Mouse (Mus musculus) CH12.LX (cell line): ENCODE measurements around the gene Lsm3. TPM values are rescaled to one million over a fixed set of nuclear protein-coding genes. Genes with fewer than 3 reads are reported as not detected.

Experiments
- DNase-seq: peaks from one replicate; pipeline ENCODE4 v3.0.0-alpha.2; 2013; ENCODE audit errors: extremely low read depth
- H3K27ac ChIP-seq: 2 replicates; pipeline ENCODE4 v1.5.1; 2012; ENCODE audit warnings: low read depth, mild to moderate bottlenecking, control low read depth, moderate library complexity; ENCODE audit not compliant: insufficient read depth
- H3K27me3 ChIP-seq: replicated peaks from 2 replicates; pipeline ENCODE3; 2012; ENCODE audit warnings: inconsistent platforms
- H3K36me3 ChIP-seq, 2 experiments: replicated peaks in 1 of 2; 2 replicates each; pipeline versions ENCODE3 to v1.6.1; 2012; ENCODE audit warnings: inconsistent platforms in 1 of 2, low read length in 1 of 2, mild to moderate bottlenecking in 1 of 2, mixed read lengths in 1 of 2, moderate library complexity in 1 of 2; ENCODE audit not compliant: control insufficient read depth in 1 of 2, insufficient read depth in 1 of 2
- H3K4me1 ChIP-seq, 2 experiments: 2 replicates each; pipeline ENCODE4 v1.6.1; 2012; ENCODE audit warnings: inconsistent platforms in 1 of 2, moderate library complexity in 1 of 2; ENCODE audit not compliant: insufficient read depth in 2 of 2, control insufficient read depth in 1 of 2
- H3K4me2 ChIP-seq: 2 replicates; pipeline ENCODE4 v1.6.1; 2012; ENCODE audit warnings: low read depth, mild to moderate bottlenecking, control low read depth; ENCODE audit not compliant: poor library complexity, insufficient read depth, severe bottlenecking
- H3K4me3 ChIP-seq, 3 experiments: fragments of 150-350 bp in 1 of 3; sonication (generic) in 1 of 3; replicated peaks in 1 of 3; 2 replicates each; pipeline versions ENCODE3 to v1.5.1; 2011 to 2012; ENCODE audit warnings: low read depth in 2 of 3, low read length in 2 of 3, mild to moderate bottlenecking in 2 of 3, moderate library complexity in 2 of 3, control low read depth in 1 of 3, improper control_type of control experiment in 1 of 3, inconsistent platforms in 1 of 3, mixed read lengths in 1 of 3; ENCODE audit not compliant: poor library complexity in 1 of 3
- H3K79me2 ChIP-seq: replicated peaks from 2 replicates; pipeline ENCODE4 v1.6.1; 2012; ENCODE audit warnings: mild to moderate bottlenecking, moderate library complexity; ENCODE audit not compliant: control insufficient read depth, poor library complexity, insufficient read depth, severe bottlenecking; ENCODE audit errors: extremely low read depth
- H3K9ac ChIP-seq: 2 replicates; pipeline ENCODE4 v1.6.1; 2012; ENCODE audit warnings: low read depth, mild to moderate bottlenecking, control low read depth, moderate library complexity; ENCODE audit not compliant: insufficient read depth
- H3K9me3 ChIP-seq: replicated peaks from 2 replicates; pipeline ENCODE3; 2012; ENCODE audit warnings: low read length, inconsistent platforms, mixed read lengths
- BHLHE40 ChIP-seq: IDR thresholded peaks from 2 replicates; pipeline ENCODE4 v1.6.1; 2011; ENCODE audit warnings: mild to moderate bottlenecking, low read depth, low read length, improper control_type of control experiment
- CHD2 ChIP-seq: IDR thresholded peaks from 2 replicates; pipeline ENCODE4 v1.6.1; 2011; ENCODE audit warnings: low read length, improper control_type of control experiment
- CTCF ChIP-seq, 2 experiments: IDR thresholded peaks in 1 of 2; conservative IDR thresholded peaks in 1 of 2; 2 replicates each; pipeline ENCODE4 v1.5.1; 2011 to 2012; ENCODE audit warnings: low read depth in 2 of 2, low read length in 2 of 2, improper control_type of control experiment in 1 of 2, inconsistent platforms in 1 of 2, mild to moderate bottlenecking in 1 of 2, moderate library complexity in 1 of 2
- E2F4 ChIP-seq: IDR thresholded peaks from 2 replicates; pipeline ENCODE4 v1.6.1; 2011; ENCODE audit warnings: low read depth, low read length, improper control_type of control experiment; ENCODE audit not compliant: insufficient replicate concordance
- ELF1 ChIP-seq: IDR thresholded peaks from 2 replicates; pipeline ENCODE4 v1.6.1; 2014; ENCODE audit warnings: low read depth, mild to moderate bottlenecking, inconsistent platforms, low read length, improper control_type of control experiment
- EP300 ChIP-seq: IDR thresholded peaks from 2 replicates; pipeline ENCODE4 v1.6.1; 2011; ENCODE audit warnings: low read length, improper control_type of control experiment
- GABPA ChIP-seq: IDR thresholded peaks from 2 replicates; pipeline ENCODE4 v1.6.1; 2012; ENCODE audit warnings: low read depth, low read length, improper control_type of control experiment, inconsistent platforms; ENCODE audit not compliant: insufficient replicate concordance
- IRF4 ChIP-seq: IDR thresholded peaks from 2 replicates; pipeline ENCODE4 v1.6.1; 2014; ENCODE audit warnings: low read depth, mild to moderate bottlenecking, inconsistent platforms, low read length, improper control_type of control experiment
- KAT2A ChIP-seq: IDR thresholded peaks from 2 replicates; pipeline ENCODE4 v1.6.1; 2012; ENCODE audit warnings: low read length, improper control_type of control experiment, inconsistent platforms; ENCODE audit not compliant: insufficient replicate concordance
- MAFK ChIP-seq: IDR thresholded peaks from 2 replicates; pipeline ENCODE4 v1.6.1; 2011; ENCODE audit warnings: low read length, improper control_type of control experiment; ENCODE audit not compliant: insufficient replicate concordance
- MAX ChIP-seq: IDR thresholded peaks from 2 replicates; pipeline ENCODE4 v1.6.1; 2011; ENCODE audit warnings: low read length, improper control_type of control experiment
- MAZ ChIP-seq: IDR thresholded peaks from 2 replicates; pipeline ENCODE4 v1.6.1; 2012; ENCODE audit warnings: low read depth, mild to moderate bottlenecking, inconsistent platforms, low read length, improper control_type of control experiment, moderate library complexity
- MEF2A ChIP-seq: IDR thresholded peaks from 2 replicates; pipeline ENCODE4 v1.6.1; 2014; ENCODE audit warnings: low read depth, mild to moderate bottlenecking, inconsistent platforms, low read length, improper control_type of control experiment, borderline replicate concordance
- NRF1 ChIP-seq: IDR thresholded peaks from 2 replicates; pipeline ENCODE4 v1.6.1; 2014; ENCODE audit warnings: low read depth, mild to moderate bottlenecking, inconsistent platforms, low read length, improper control_type of control experiment, moderate library complexity
- PAX5 ChIP-seq: IDR thresholded peaks from 2 replicates; pipeline ENCODE4 v1.6.1; 2012; ENCODE audit warnings: low read length, inconsistent platforms, mixed read lengths
- POLR2A ChIP-seq: IDR thresholded peaks from 2 replicates; pipeline ENCODE4 v1.6.1; 2011; ENCODE audit warnings: low read depth, mild to moderate bottlenecking, improper control_type of control experiment, low read length
- POLR2AphosphoS2 ChIP-seq: IDR thresholded peaks from 2 replicates; pipeline ENCODE4 v1.6.1; 2011; ENCODE audit warnings: low read depth, low read length, improper control_type of control experiment
- RAD21 ChIP-seq: IDR thresholded peaks from 2 replicates; pipeline ENCODE4 v1.6.1; 2011; ENCODE audit warnings: low read depth, mild to moderate bottlenecking, low read length, improper control_type of control experiment, moderate library complexity
- RCOR1 ChIP-seq: conservative IDR thresholded peaks from 2 replicates; pipeline ENCODE4 v1.6.1; 2012; ENCODE audit warnings: low read depth, mild to moderate bottlenecking, inconsistent platforms, low read length, improper control_type of control experiment
- TCF12 ChIP-seq: IDR thresholded peaks from 2 replicates; pipeline ENCODE4 v1.6.1; 2014; ENCODE audit warnings: low read depth, mild to moderate bottlenecking, inconsistent platforms, low read length, improper control_type of control experiment
- ZC3H11A ChIP-seq: IDR thresholded peaks from 2 replicates; pipeline ENCODE4 v1.6.1; 2012; ENCODE audit warnings: low read depth, mild to moderate bottlenecking, inconsistent platforms, low read length, improper control_type of control experiment
- ZKSCAN1 ChIP-seq: IDR thresholded peaks from 2 replicates; pipeline ENCODE4 v1.6.1; 2012; ENCODE audit warnings: low read depth, inconsistent platforms, low read length, improper control_type of control experiment, borderline replicate concordance
- ZMIZ1 ChIP-seq: IDR thresholded peaks from 2 replicates; pipeline ENCODE4 v1.6.1; 2012; ENCODE audit warnings: low read depth, mild to moderate bottlenecking, inconsistent platforms, low read length, improper control_type of control experiment
- ZNF384 ChIP-seq: IDR thresholded peaks from 2 replicates; pipeline ENCODE4 v1.6.1; 2012; ENCODE audit warnings: low read depth, low read length, improper control_type of control experiment, inconsistent platforms
- dilution Hi-C: fragments of 300-500 bp; cut with MboI; formaldehyde crosslinking; loops from 2 replicates; pipeline ENCODE4 v1.14.3; 2020; ENCODE audit warnings: low sequenced_read_pairs; ENCODE audit not compliant: extremely low pct_unique_long_range_greater_than_20kb, extremely low pct_ligation_motif_present
- in situ Hi-C: fragments of 300-500 bp; cut with MboI; formaldehyde crosslinking; loops from 3 replicates; pipeline ENCODE4 v1.14.3; 2019; ENCODE audit warnings: low sequenced_read_pairs, low pct_ligation_motif_present, low pct_unique_long_range_greater_than_20kb, mixed read lengths
- polyA plus RNA-seq: library from polyadenylated mRNA; unstranded; fragments of >175 nt; gene quantifications from 2 replicates; pipeline ENCODE4 v1.2.1, GENCODE M21; 2012; ENCODE audit warnings: low read depth; ENCODE audit not compliant: insufficient read length
- total RNA-seq, 2 experiments: library from RNA; depleted of rRNA; stranded (reverse); fragments of 300-350 nt in 1 of 2; fragments of >200 nt in 1 of 2; gene quantifications; 2 replicates each; pipeline ENCODE4 v1.2.3; 2012 to 2014

Gene Lsm3
- total and polyA plus RNA-seq, 3 experiments: 148 to 526 (median 258) TPM

DNA sequence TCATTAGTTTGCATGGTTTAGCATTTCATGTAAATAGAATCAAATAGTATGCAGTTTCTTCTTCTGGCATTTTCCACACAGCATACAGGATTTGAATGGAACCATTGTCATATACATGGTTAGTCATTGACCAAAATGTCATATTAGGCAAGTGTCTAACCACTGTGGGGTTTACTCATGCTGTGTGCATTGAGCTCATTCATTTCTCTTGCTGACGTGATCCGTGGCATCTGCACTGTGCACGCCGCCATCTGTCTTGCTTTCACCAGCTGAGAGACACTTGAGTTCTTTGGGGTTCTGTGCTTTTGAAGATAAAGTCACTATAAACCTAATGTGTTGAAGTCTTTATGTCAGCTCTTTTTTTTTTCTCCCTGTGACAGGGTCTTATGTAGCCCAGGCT lies 43.6 kb downstream of the Lsm3 start:
- TF ChIP-seq ZNF384 (no peak), IRF4 (no peak), KAT2A (no peak), MAZ (no peak), MEF2A (no peak), EP300 (no peak), MAFK (no peak), TCF12 (no peak), POLR2A (no peak), RAD21 (no peak), ZC3H11A (no peak)
- TF ChIP-seq, all 38 proteins: peak for 0
- Histone ChIP-seq H3K4me1 (no peaks in the 10 kb centered on the region), H3K27ac (no peak overlapping the region), H3K4me2 (no peak overlapping the region), H3K9me3 (peaks cover 5% of the 10 kb centered on the region), H3K36me3 (no peaks in the 10 kb centered on the region), H3K9ac (no peak overlapping the region), H3K27me3 (peaks cover 15% of the 10 kb centered on the region), H3K79me2 (no peaks in the 10 kb centered on the region), H3K4me3 (no peak overlapping the region)
- DNase-seq: no peak
- in situ Hi-C loops (no loop called here), dilution Hi-C loops (no loop called here)

- Histone ChIP-seq H3K9me3 (peaks cover 5% of the 10 kb centered on the region), H3K27me3 (peaks cover 13% of the 10 kb centered on the region), H3K4me3 (no peak overlapping the region), H3K4me1 (no peaks in the 10 kb centered on the region), H3K36me3 (no peaks in the 10 kb centered on the region), H3K79me2 (no peaks in the 10 kb centered on the region)
- DNase-seq: no peak
- in situ Hi-C loops: no loop called here
- TF ChIP-seq ZMIZ1: no peak
- TF ChIP-seq CTCF (conservative IDR thresholded peaks at IDR 0.05 in 1 of 2, IDR thresholded peaks at IDR 0.05 in 1 of 2; ENCODE audit: low read depth in 2 of 2, low read length in 2 of 2): no peak
- TF ChIP-seq CHD2: no peak
- TF ChIP-seq E2F4: no peak
- TF ChIP-seq ELF1: no peak
- TF ChIP-seq TCF12: no peak
- TF ChIP-seq POLR2A: no peak
- TF ChIP-seq, all 38 proteins: peak for 0
- Histone ChIP-seq H3K4me2 (no peak overlapping the region), H3K27ac (no peak overlapping the region), H3K9ac (no peak overlapping the region)
- dilution Hi-C loops: no loop called here
Measured at GRCm38 (mm10) chr6:91560186-91560585, 44.5 kb downstream of the Lsm3 start.

GRCm38 (mm10) chr6:91563031-91563430 lies 47.3 kb downstream of the Lsm3 start:
- TF ChIP-seq POLR2AphosphoS2 (no peak), POLR2A (no peak), CHD2 (no peak), E2F4 (no peak), ZMIZ1 (no peak), ZC3H11A (no peak), MEF2A (no peak), NRF1 (no peak), KAT2A (no peak), RCOR1 (no peak), ZKSCAN1 (no peak), PAX5 (no peak), GABPA (no peak), BHLHE40 (no peak), MAX (no peak)
- no peak for DNase-seq
- H3K36me3 ChIP-seq: no peaks in the 10 kb centered on the region
- H3K27me3 ChIP-seq: peaks cover 6% of the 10 kb centered on the region
- no peaks in the 10 kb centered on the region for H3K79me2 ChIP-seq
- H3K4me3 ChIP-seq: no peak overlapping the region
- no peak overlapping the region for H3K27ac ChIP-seq
- dilution Hi-C loops: no loop called here
- in situ Hi-C loops: no loop called here
- H3K9ac ChIP-seq: no peak overlapping the region
- no peaks in the 10 kb centered on the region for H3K4me1 ChIP-seq
- no peak overlapping the region for H3K4me2 ChIP-seq
- H3K9me3 ChIP-seq: no peaks in the 10 kb centered on the region
